Mouse (Mus musculus): Measurements from ENCODE around the gene Plpp1. TPM values are rescaled to one million over a fixed set of nuclear protein-coding genes. Genes with fewer than 3 reads are reported as not detected.

Plpp1 gene
- polyA plus RNA-seq, 1 experiment from 2014 or later, result 53.3 TPM

DNA sequence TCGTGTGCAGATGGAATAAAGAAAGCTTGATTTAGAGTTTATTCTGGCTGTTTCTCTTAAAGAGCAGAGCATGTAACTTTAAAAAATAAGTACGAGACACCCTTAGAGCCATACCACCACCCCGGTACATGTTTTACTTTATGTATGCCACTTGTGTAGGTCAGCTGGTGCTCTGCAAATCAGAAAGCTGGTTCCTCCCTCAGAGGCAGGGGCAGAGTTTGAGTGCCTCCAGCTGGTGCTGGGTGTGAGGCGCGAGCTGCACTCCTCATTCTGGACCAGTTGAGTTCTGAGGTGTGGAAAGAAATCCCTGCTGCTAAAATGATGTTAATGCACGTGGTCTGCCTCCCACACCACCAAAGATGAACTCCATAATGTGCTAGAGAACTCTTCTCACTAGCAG lies 53.8 kb downstream of the Plpp1 start:
- Histone ChIP-seq H3K4me3 (no peak overlapping the region), H3K36me3 (peaks cover 11% of the 10 kb centered on the region), H3K9ac (no peak overlapping the region), H3K27me3 (no peaks in the 10 kb centered on the region), H3K4me2 (no peak overlapping the region), H3K9me3 (no peaks in the 10 kb centered on the region), H3K27ac (no peak overlapping the region), H3K4me1 (replicated peaks) (peaks cover 11% of the 10 kb centered on the region; the same call in 1 of the 2 replicates)
- 56% methylated on average over 6 of the region's 6 CpGs for WGBS
- no peak for ATAC-seq (ENCODE audit: low FRiP score)

DNA sequence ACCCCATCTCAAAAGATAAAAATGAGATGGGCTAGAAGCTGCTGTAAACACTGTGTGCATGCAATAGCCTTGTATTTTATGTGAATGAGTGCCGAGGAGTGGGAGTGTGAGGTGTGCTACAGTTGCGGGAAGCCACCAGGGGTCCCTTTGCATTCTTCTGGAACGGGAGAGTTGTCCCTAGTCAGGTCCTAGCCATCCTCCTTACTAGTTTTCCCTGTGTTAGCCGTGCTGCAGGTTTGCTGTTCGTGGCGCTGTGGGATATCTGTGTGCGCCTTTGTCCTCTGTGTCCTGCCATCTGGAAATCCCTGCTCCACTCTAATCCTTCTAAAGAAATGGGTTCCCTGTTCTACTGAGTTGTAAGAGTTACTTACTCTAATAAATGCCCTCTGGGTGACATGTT lies 57.3 kb downstream of the Plpp1 start:
- no peak overlapping the region for H3K9ac ChIP-seq
- H3K27me3 ChIP-seq, result no peaks in the 10 kb centered on the region
- no peaks in the 10 kb centered on the region for H3K9me3 ChIP-seq
- H3K4me2 ChIP-seq, result no peak overlapping the region
- H3K27ac ChIP-seq, result no peak overlapping the region
- H3K36me3 ChIP-seq, result peaks cover 25% of the 10 kb centered on the region
- 81% methylated on average over 7 of the region's 7 CpGs for WGBS
- ATAC-seq (ENCODE audit: low FRiP score), result no peak
- peaks cover 15% of the 10 kb centered on the region; the same call in 1 of the 2 replicates for H3K4me1 ChIP-seq (replicated peaks)
- H3K4me3 ChIP-seq, result no peak overlapping the region

- WGBS, result 91% methylated on average over 21 of the region's 21 CpGs
- no peaks in the 10 kb centered on the region for H3K9me3 ChIP-seq
- no peak for ATAC-seq (ENCODE audit: low FRiP score)
These were observed 59.1 kb downstream of the Plpp1 start for GRCm38 (mm10) chr13:112859574-112860134.

DNA sequence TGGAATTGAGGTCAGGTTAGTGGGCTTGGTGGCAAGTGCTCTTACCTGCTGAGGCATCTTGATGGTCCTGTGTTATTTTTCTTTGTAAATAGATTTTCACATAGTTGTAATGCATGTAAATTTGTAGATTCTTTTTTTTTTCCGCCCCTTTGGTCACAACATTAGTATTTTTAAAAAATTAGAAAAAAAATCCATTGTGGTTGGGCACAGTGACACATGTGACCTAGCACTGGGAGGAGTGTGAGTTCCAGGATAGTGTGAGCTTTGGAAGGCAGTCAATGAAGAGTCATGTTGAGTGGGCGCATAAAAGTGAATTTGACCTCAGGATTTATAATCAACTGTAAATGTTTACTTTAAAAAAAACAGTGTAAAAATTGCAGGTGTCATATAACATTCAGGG lies 59.8 kb downstream of the Plpp1 start:
- 89% methylated on average over 2 of the region's 2 CpGs for WGBS
- no peaks in the 10 kb centered on the region for H3K9me3 ChIP-seq
- H3K27me3 ChIP-seq, result no peaks in the 10 kb centered on the region
- 0 out of 2 replicates have a peak, but pooled peaks cover 4% of the 10 kb centered on the region for H3K4me1 ChIP-seq (replicated peaks)
- H3K4me2 ChIP-seq, result no peak overlapping the region
- no peak overlapping the region for H3K4me3 ChIP-seq
- no peak overlapping the region for H3K27ac ChIP-seq
- H3K9ac ChIP-seq, result no peak overlapping the region
- peaks cover 42% of the 10 kb centered on the region for H3K36me3 ChIP-seq
- ATAC-seq (ENCODE audit: low FRiP score), result no peak

More at GRCm38 (mm10) chr13:112859574-112860134, 59.1 kb downstream of the Plpp1 start:
- Histone ChIP-seq H3K9ac (no peak overlapping the region), H3K4me2 (no peak overlapping the region), H3K4me1 (replicated peaks) (0 out of 2 replicates have a peak, but pooled peaks cover 4% of the 10 kb centered on the region), H3K27ac (no peak overlapping the region), H3K27me3 (no peaks in the 10 kb centered on the region), H3K36me3 (peaks cover 37% of the 10 kb centered on the region), H3K4me3 (no peak overlapping the region)

DNA sequence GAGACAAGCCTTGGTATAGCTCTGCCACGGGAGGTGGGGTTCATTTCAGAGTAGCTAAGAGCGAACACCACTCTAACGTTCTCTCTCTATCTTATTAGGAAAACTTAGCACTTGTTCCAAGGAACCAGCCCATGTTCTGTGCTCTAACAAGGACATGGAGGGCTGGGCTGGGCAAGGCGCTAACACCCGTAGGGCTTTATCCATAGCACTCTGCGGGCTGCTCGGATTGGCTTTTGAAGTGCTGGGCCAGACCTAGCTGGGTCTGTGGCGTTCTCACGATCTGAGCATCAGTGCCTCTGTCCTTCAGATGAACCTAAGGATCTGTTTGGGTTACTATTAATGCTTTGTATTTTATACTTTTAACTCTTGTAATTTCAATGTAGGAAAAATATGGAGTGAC lies 60.3 kb downstream of the Plpp1 start:
- H3K9me3 ChIP-seq, result no peaks in the 10 kb centered on the region
- WGBS, result 93% methylated on average over 9 of the region's 9 CpGs
- H3K4me1 ChIP-seq (replicated peaks), result 0 out of 2 replicates have a peak, but pooled peaks cover 4% of the 10 kb centered on the region
- no peak overlapping the region for H3K27ac ChIP-seq
- H3K9ac ChIP-seq, result no peak overlapping the region
- H3K4me2 ChIP-seq, result no peak overlapping the region
- no peak for ATAC-seq (ENCODE audit: low FRiP score)
- H3K27me3 ChIP-seq, result no peaks in the 10 kb centered on the region
- H3K36me3 ChIP-seq, result peaks cover 47% of the 10 kb centered on the region
- no peak overlapping the region for H3K4me3 ChIP-seq

DNA sequence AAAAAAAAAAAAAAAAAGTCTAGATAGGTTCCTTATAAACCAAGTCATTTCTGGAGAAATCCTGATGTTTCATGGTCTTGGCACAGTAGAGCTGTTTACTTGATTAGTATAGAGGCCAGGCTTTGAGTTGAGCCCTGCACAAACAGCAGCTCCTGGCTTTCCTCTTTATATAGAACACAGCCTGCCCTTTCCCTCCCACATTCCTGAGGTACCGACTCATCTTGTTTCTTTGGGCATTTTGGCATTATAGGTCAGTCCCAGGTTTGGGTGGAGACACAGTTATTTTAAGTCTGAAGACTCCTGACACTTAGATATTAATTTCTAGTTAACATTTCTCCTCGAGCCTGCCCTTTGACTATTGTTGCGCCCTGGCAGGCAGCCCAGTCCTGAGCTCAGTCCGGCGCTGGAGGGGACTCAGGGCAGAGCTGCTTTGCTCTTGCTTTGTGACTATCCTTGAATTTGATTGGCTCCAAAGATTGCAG lies 61.3 kb downstream of the Plpp1 start:
- no peak overlapping the region for H3K27ac ChIP-seq
- H3K4me3 ChIP-seq, result no peak overlapping the region
- H3K36me3 ChIP-seq, result peaks cover 54% of the 10 kb centered on the region
- no peaks in the 10 kb centered on the region for H3K27me3 ChIP-seq
- 0 out of 2 replicates have a peak, but pooled peaks cover 4% of the 10 kb centered on the region for H3K4me1 ChIP-seq (replicated peaks)
- no peak overlapping the region for H3K4me2 ChIP-seq
- no peaks in the 10 kb centered on the region for H3K9me3 ChIP-seq
- no peak overlapping the region for H3K9ac ChIP-seq
- WGBS, result 41% methylated on average over 5 of the region's 5 CpGs
- ATAC-seq (ENCODE audit: low FRiP score), result no peak

GRCm38 (mm10) chr13:112862342-112862741 lies 61.8 kb downstream of the Plpp1 start:
- WGBS, result 76% methylated on average over 3 of the region's 3 CpGs

DNA sequence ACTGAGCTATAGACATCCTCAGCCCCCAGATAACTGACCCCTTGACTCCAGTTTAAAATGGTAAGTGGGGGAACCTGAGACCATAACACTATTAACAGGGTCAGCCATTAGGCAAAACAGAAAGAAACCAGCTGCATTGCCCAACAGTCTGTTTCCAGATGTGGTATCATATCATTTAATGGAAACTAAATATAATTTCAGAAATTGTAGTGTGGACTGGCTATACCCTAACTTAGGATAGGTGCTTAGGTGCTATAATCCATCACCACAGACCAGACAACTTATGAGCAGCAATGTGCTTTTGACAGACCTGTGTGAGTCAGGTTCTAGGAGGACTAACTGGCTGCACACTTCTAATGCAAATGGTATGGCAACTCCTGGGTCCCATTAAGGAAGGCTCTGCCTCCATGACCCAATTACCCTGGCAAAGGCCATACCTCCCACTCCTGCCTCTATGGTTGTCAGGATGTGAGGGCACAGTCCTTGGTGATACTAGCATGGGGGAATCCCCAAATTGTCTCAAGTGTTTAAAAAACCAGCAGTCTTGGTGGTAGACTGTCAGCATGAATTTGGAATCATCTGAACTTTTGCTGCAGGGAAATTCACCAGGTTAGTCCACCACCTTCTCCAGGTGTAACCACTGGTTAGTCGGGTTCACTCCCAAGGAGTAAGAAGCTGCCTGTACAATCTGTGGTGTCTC lies 62.5 kb downstream of the Plpp1 start:
- no peak overlapping the region for H3K27ac ChIP-seq
- WGBS, result 97% methylated on average over 1 of the region's 1 CpGs
- no peak overlapping the region for H3K4me2 ChIP-seq
- ATAC-seq (ENCODE audit: low FRiP score), result no peak
- H3K4me3 ChIP-seq, result no peak overlapping the region
- H3K9me3 ChIP-seq, result no peaks in the 10 kb centered on the region
- H3K36me3 ChIP-seq, result peaks cover 58% of the 10 kb centered on the region
- 0 out of 2 replicates have a peak, but pooled peaks cover 4% of the 10 kb centered on the region for H3K4me1 ChIP-seq (replicated peaks)
- H3K27me3 ChIP-seq, result no peaks in the 10 kb centered on the region
- H3K9ac ChIP-seq, result no peak overlapping the region

More at GRCm38 (mm10) chr13:112862342-112862741, 61.8 kb downstream of the Plpp1 start:
- H3K4me2 ChIP-seq, result no peak overlapping the region
- H3K9ac ChIP-seq, result no peak overlapping the region
- no peaks in the 10 kb centered on the region for H3K27me3 ChIP-seq
- H3K4me1 ChIP-seq (replicated peaks), result 0 out of 2 replicates have a peak, but pooled peaks cover 4% of the 10 kb centered on the region
- no peak overlapping the region for H3K27ac ChIP-seq
- H3K36me3 ChIP-seq, result peaks cover 52% of the 10 kb centered on the region
- H3K4me3 ChIP-seq, result no peak overlapping the region
- no peaks in the 10 kb centered on the region for H3K9me3 ChIP-seq
- ATAC-seq (ENCODE audit: low FRiP score), result no peak

DNA sequence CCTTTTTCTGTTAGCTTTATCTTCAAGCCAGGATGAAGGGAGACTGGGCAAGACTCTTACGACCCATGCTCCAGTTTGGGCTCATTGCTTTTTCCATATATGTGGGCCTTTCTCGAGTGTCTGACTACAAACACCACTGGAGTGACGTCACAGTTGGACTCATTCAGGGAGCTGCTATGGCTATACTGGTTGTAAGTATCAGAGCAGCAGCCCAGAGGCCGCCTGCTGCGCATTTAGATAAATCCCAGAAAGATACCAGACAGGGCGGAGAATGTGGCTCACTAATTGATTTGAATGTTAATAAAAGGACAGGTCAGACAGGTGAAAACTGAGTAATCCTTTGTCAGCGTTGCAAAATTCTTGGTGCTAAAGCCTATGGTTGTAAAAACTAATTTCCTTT lies 66.2 kb downstream of the Plpp1 start:
- Histone ChIP-seq H3K4me3 (no peak overlapping the region), H3K36me3 (peaks cover 77% of the 10 kb centered on the region), H3K4me2 (no peak overlapping the region), H3K9me3 (no peaks in the 10 kb centered on the region), H3K27ac (no peak overlapping the region), H3K27me3 (no peaks in the 10 kb centered on the region), H3K4me1 (replicated peaks) (0 out of 2 replicates have a peak, but pooled peaks cover 4% of the 10 kb centered on the region), H3K9ac (no peak overlapping the region)
- ATAC-seq (ENCODE audit: low FRiP score), result no peak
- WGBS, result 91% methylated on average over 7 of the region's 7 CpGs

DNA sequence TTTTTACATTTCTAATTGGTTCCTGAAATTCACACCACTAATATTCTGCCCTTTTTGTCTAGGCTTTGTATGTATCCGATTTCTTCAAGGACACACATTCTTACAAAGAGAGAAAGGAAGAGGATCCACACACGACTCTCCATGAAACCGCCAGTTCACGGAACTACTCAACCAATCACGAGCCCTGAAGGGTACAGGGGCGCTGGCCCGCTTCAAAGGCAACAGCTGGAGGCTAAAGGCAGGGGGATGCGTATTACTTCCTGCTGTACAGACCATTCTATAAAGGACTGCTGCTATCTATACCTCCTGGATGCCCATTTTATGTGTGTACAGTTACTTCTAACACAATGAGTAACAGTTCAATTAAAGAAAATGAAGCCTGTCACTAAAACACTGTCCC lies 66.8 kb downstream of the Plpp1 start:
- Histone ChIP-seq H3K4me2 (no peak overlapping the region), H3K27me3 (no peaks in the 10 kb centered on the region), H3K9me3 (no peaks in the 10 kb centered on the region), H3K27ac (no peak overlapping the region), H3K4me1 (replicated peaks) (0 out of 2 replicates have a peak, but pooled peaks cover under 1% of the 10 kb centered on the region), H3K4me3 (no peak overlapping the region), H3K36me3 (peaks cover 83% of the 10 kb centered on the region), H3K9ac (no peak overlapping the region)
- ATAC-seq (ENCODE audit: low FRiP score), result no peak
- 93% methylated on average over 8 of the region's 8 CpGs for WGBS

DNA sequence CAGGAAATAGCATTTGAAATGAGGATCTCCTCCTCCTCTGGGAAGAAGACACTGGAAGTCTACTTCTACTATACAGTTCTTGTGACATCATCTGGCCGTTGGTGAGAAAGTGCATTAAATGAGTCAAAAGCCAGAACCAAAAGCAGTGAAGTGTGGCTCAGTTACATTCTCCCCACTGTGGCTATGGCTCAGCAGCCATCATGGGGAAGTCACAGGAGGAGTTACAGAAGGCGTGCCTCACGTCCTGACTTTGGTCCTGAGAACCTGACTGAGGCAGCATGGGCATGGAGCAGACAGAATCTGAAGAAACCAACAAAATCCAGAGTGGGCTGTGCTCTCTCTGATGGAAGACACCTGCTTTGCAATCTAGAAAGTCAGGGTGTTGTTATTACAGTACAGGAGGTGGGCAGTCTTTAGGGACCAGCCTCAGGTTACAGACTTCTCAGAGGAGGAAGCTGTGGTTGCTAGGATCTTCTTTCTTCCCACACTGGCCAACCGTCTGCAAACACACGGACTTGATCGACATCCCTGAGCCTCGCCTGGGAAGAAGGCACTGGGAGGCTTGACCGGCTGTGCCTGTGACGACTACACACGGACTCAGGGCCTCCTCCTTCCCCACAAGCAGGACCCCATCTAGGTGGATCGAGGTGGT lies 69.6 kb downstream of the Plpp1 start:
- Histone ChIP-seq H3K27me3 (no peaks in the 10 kb centered on the region), H3K27ac (no peak overlapping the region), H3K4me1 (replicated peaks) (no peaks in the 10 kb centered on the region), H3K4me2 (no peak overlapping the region), H3K4me3 (no peak overlapping the region), H3K9ac (no peak overlapping the region), H3K36me3 (peaks cover 93% of the 10 kb centered on the region), H3K9me3 (no peaks in the 10 kb centered on the region)
- no peak for ATAC-seq (ENCODE audit: low FRiP score)
- WGBS, result 88% methylated on average over 11 of the region's 11 CpGs

DNA sequence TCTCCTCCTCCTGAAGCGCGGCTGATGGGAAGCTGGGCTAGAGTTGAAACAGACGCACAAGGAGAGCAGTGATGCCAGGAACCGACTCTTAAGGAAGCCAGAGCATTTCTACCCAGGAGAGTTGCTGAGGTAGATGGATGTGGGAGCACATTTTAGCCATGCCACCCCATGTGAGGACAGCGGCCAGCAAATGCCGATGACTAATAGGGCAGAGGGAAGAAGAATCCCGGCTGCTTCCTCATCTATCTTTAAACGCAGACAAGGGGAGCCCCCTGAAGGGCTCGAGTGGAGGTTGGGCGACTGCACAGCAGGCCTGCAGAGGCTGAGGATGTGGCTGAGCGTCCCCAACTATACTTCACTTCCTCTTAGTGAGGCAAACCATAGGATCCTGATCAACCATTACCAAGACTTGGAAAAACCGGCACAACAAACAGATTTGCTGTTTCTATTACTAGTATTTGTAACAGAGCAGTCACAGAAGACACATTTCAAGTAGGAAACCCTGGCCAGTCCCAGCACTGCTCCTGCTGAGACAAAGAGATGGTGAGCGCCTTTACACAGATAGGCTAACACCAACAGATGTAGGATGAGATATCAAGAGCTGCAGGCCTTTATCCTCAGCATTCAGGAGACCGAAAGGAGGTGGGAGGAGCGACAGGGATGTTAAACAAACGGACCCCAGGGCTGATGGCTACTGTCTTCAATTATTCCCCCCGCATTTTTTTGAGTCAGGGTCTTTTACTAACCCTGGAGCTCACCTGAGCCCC lies 71.1 kb downstream of the Plpp1 start:
- WGBS, result 82% methylated on average over 17 of the region's 17 CpGs
- Histone ChIP-seq H3K9ac (no peak overlapping the region), H3K4me3 (no peak overlapping the region), H3K27ac (no peak overlapping the region), H3K4me2 (no peak overlapping the region), H3K9me3 (no peaks in the 10 kb centered on the region), H3K4me1 (replicated peaks) (no peaks in the 10 kb centered on the region), H3K27me3 (no peaks in the 10 kb centered on the region), H3K36me3 (peaks cover 86% of the 10 kb centered on the region)
- no peak for ATAC-seq (ENCODE audit: low FRiP score)
